Mouse (Mus musculus) embryonic fibroblast, embryonic 13.5 days (primary cell): ENCODE data around the gene Il9r. TPM values are rescaled to one million over a fixed set of nuclear protein-coding genes. Genes with fewer than 3 reads are reported as not detected.
A peak's percentile ranks its signal among the peaks of the same experiment; 100 is the strongest.

Experiments used
- H3K27ac ChIP-seq: 2 replicates; pipeline ENCODE4 v1.5.1; 2012; ENCODE audit warnings: low read length, control low read depth, inconsistent platforms; ENCODE audit not compliant: insufficient read depth
- H3K4me1 ChIP-seq: 2 replicates; pipeline ENCODE4 v1.6.1; 2011; ENCODE audit warnings: low read length; ENCODE audit not compliant: control insufficient read depth, insufficient read depth
- H3K4me3 ChIP-seq: 2 replicates; pipeline ENCODE4 v1.5.1; 2011; ENCODE audit warnings: mild to moderate bottlenecking, control low read depth, low read length; ENCODE audit not compliant: insufficient read depth
- CTCF ChIP-seq: IDR thresholded peaks from 2 replicates; pipeline ENCODE4 v1.5.1; 2011; ENCODE audit warnings: mild to moderate bottlenecking, control low read depth, low read length, moderate library complexity, borderline replicate concordance; ENCODE audit not compliant: insufficient read depth
- POLR2A ChIP-seq: IDR thresholded peaks from 2 replicates; pipeline ENCODE4 v1.6.1; 2011; ENCODE audit warnings: low read depth, mild to moderate bottlenecking, control low read depth, low read length, moderate library complexity
- polyA plus RNA-seq: library from polyadenylated mRNA; stranded (reverse); fragments of >200 nt; gene quantifications from 2 replicates; pipeline ENCODE4 v1.2.4, GENCODE M21; 2011; ENCODE audit warnings: low read depth; ENCODE audit not compliant: missing spikeins, insufficient read length

The Il9r gene
- polyA plus RNA-seq, 1 experiment = not detected

GRCm38 (mm10) chr11:32221951-32222409 lies 21.9 kb upstream of the Il9r start, which contains the start of gene Rhbdf1:
Gene Rhbdf1, minus strand, starts transcription at chr11:32222300.
- Histone ChIP-seq H3K4me3 (peak within 1 kb of the TSS; percentile 93), H3K27ac (peak within 1 kb of the TSS; percentile 89), H3K4me1 (peaks cover 30% of the 10 kb centered on the region)
- TF ChIP-seq CTCF = no peak
- TF ChIP-seq POLR2A = peak; percentile 57

- H3K27ac ChIP-seq = peak overlapping the region; percentile 89
- TF ChIP-seq CTCF (no peak), POLR2A (peak; percentile 74)
- H3K4me1 ChIP-seq = peaks cover 30% of the 10 kb centered on the region
- peak overlapping the region; percentile 93 for H3K4me3 ChIP-seq
Observed at GRCm38 (mm10) chr11:32221225-32221950, 21.3 kb upstream of the Il9r start.

GRCm38 (mm10) chr11:32220607-32221224 lies 20.6 kb upstream of the Il9r start:
- Histone ChIP-seq H3K27ac (0 out of 2 replicates have a peak overlapping the region, but pooled peaks have one; percentile 89), H3K4me3 (peak overlapping the region; percentile 93), H3K4me1 (peaks cover 27% of the 10 kb centered on the region)
- no peak for TF ChIP-seq CTCF

GRCm38 (mm10) chr11:32219287-32219686 lies 19.2 kb upstream of the Il9r start:
- no peak for TF ChIP-seq POLR2A
- TF ChIP-seq CTCF = no peak
- H3K27ac ChIP-seq = no peak overlapping the region
- H3K4me3 ChIP-seq = no peak overlapping the region
- H3K4me1 ChIP-seq = peaks cover 20% of the 10 kb centered on the region

- no peak overlapping the region for H3K4me3 ChIP-seq
- no peak for TF ChIP-seq CTCF
- no peak for TF ChIP-seq POLR2A
- no peak overlapping the region for H3K27ac ChIP-seq
- H3K4me1 ChIP-seq = peaks cover 20% of the 10 kb centered on the region
Observed at GRCm38 (mm10) chr11:32218501-32219050, 18.5 kb upstream of the Il9r start.

- H3K27ac ChIP-seq = no peak overlapping the region
- TF ChIP-seq CTCF (peak; percentile 72; the same call in 1 of the 2 replicates), POLR2A (no peak)
- H3K4me1 ChIP-seq = peaks cover 13% of the 10 kb centered on the region
- H3K4me3 ChIP-seq = no peak overlapping the region
Observed at GRCm38 (mm10) chr11:32216851-32217250, 16.8 kb upstream of the Il9r start.

GRCm38 (mm10) chr11:32215372-32216162 lies 15.5 kb upstream of the Il9r start:
- no peak overlapping the region for H3K27ac ChIP-seq
- no peak overlapping the region for H3K4me3 ChIP-seq
- TF ChIP-seq POLR2A = no peak
- TF ChIP-seq CTCF = no peak
- peaks cover 13% of the 10 kb centered on the region for H3K4me1 ChIP-seq

GRCm38 (mm10) chr11:32210623-32211022 lies 10.5 kb upstream of the Il9r start:
- H3K4me3 ChIP-seq = no peak overlapping the region
- no peak overlapping the region for H3K27ac ChIP-seq
- TF ChIP-seq CTCF = no peak
- TF ChIP-seq POLR2A = no peak
- H3K4me1 ChIP-seq = no peaks in the 10 kb centered on the region

- no peak within 1 kb of the TSS for H3K27ac ChIP-seq
- peak; percentile 84 for TF ChIP-seq POLR2A
- peak; percentile 46; the same call in 1 of the 2 replicates for TF ChIP-seq CTCF
- H3K4me1 ChIP-seq = no peaks in the 10 kb centered on the region
- H3K4me3 ChIP-seq = peak within 1 kb of the TSS; percentile 71
Observed at GRCm38 (mm10) chr11:32205058-32205873, 5.2 kb upstream of the Il9r start, which contains the start of gene Snrnp25. Gene Snrnp25, plus strand, starts transcription at chr11:32205415.
